ENCODE assay signal across 7 mouse cellular contexts in genomic region chr1:52844782-52845665, GRCm38 (mm10). TPM values are rescaled to one million over a fixed set of nuclear protein-coding genes. Genes with fewer than 3 reads are reported as not detected.
DNase-seq lines count a peak whose midpoint lies in the region; ATAC-seq lines count a peak whose summit lies in the region.

Gene Hibch (plus strand): TSS chr1:52844929.

- peak within 1 kb of the TSS; percentile 89 for H3K4me2 ChIP-seq in intestine, embryonic 16.5 days (ENCODE audit: low read depth, low read length)
- H3K4me2 ChIP-seq in midbrain, embryonic 11.5 days: peak within 1 kb of the TSS; percentile 62

- H3K36me3 ChIP-seq in intestine, embryonic 16.5 days (ENCODE audit: control insufficient read depth, insufficient read depth, low read length): no peaks in the 10 kb centered on the region
- no peaks in the 10 kb centered on the region for H3K36me3 ChIP-seq in midbrain, embryonic 11.5 days (ENCODE audit: control insufficient read depth, insufficient read depth, low read length)

- ATAC-seq in intestine, embryonic 16.5 days: peak; percentile 100
- peak; percentile 100 for ATAC-seq in midbrain, embryonic 11.5 days (ENCODE audit: low FRiP score)

- H3K4me3 ChIP-seq in intestine, embryonic 16.5 days (ENCODE audit: low read length): peak within 1 kb of the TSS; percentile 69
- H3K4me3 ChIP-seq in midbrain, embryonic 11.5 days (ENCODE audit: low read depth, low read length): peak within 1 kb of the TSS; percentile 54

- DNase-seq in adrenal gland, adult 8-10 months: peak; percentile 100
- peak; percentile 98 for DNase-seq in embryo, embryonic 9.5 days (ENCODE audit: extremely low spot score)
- DNase-seq in gastrocnemius, postnatal 4 days (ENCODE audit: low spot score in 2 of 2): peak; percentile 96 to 98
- peak; percentile 95 to 96 for DNase-seq in left cerebral cortex, postnatal 36 days (ENCODE audit: low spot score in 2 of 2)
- DNase-seq in midbrain, embryonic 11.5 days (ENCODE audit: low spot score, missing footprints): peak; percentile 99
- DNase-seq in skeletal muscle tissue, adult 2 months (ENCODE audit: low read depth, low spot score): peak; percentile 97

- H3K9me3 ChIP-seq in intestine, embryonic 16.5 days (ENCODE audit: control insufficient read depth, low read length): no peaks in the 10 kb centered on the region
- H3K9me3 ChIP-seq in midbrain, embryonic 11.5 days (ENCODE audit: control insufficient read depth, low read length): no peaks in the 10 kb centered on the region

- peaks cover 7% of the 10 kb centered on the region; the same call in 1 of the 2 replicates for H3K4me1 ChIP-seq in intestine, embryonic 16.5 days (ENCODE audit: control insufficient read depth, insufficient read depth, low read length)
- no peaks in the 10 kb centered on the region for H3K4me1 ChIP-seq in midbrain, embryonic 11.5 days (ENCODE audit: control insufficient read depth, insufficient read depth, low read length)

- no peaks in the 10 kb centered on the region for H3K27me3 ChIP-seq in intestine, embryonic 16.5 days (replicated peaks; ENCODE audit: control insufficient read depth, insufficient read depth, low read length)
- H3K27me3 ChIP-seq in midbrain, embryonic 11.5 days (ENCODE audit: control insufficient read depth, insufficient read depth, low read length): no peaks in the 10 kb centered on the region

- peak within 1 kb of the TSS; percentile 79 for H3K9ac ChIP-seq in intestine, embryonic 16.5 days (ENCODE audit: low read depth, low read length)
- H3K9ac ChIP-seq in midbrain, embryonic 11.5 days (ENCODE audit: low read length): peak within 1 kb of the TSS; percentile 74

- H3K27ac ChIP-seq in intestine, embryonic 16.5 days (ENCODE audit: low read length): peak within 1 kb of the TSS; percentile 69
- H3K27ac ChIP-seq in midbrain, embryonic 11.5 days (ENCODE audit: low read depth, low read length): no peak within 1 kb of the TSS; the same call in 1 of the 2 replicates

- intact Hi-C loops in left cerebral cortex, postnatal 36 days (cut with DNase I): loop anchor here (5.0 kb wide), 2 partner anchors 48 to 198 kb away; no protein-coding TSS in a partner anchor

- WGBS in intestine, embryonic 16.5 days: 3% methylated on average over 45 of the region's 45 CpGs
- 4% methylated on average over 45 of the region's 45 CpGs for WGBS in midbrain, embryonic 11.5 days

RNA-seq across cellular contexts. Expression of gene Hibch, which starts in this region (rescaled TPM):
- 10 to 100 TPM; 60.7 to 75.4 (median 64.0) TPM for total RNA-seq in adrenal gland, adult 8-10 months (2022)
- total RNA-seq in gastrocnemius, postnatal 4 days (2021): 10 to 100 TPM; 25.1 to 25.3 TPM
- polyA plus RNA-seq in intestine, embryonic 16.5 days (2015; fragmentation: Nextera tagmentation; extraction: Ambion mirVana): 25.5 and 26.3 TPM in 2 replicates
- total RNA-seq in left cerebral cortex, postnatal 36 days (2021): 10 to 100 TPM; 15.3 to 15.7 TPM
- 29.2 and 34.3 TPM in 2 replicates for polyA plus RNA-seq in midbrain, embryonic 11.5 days (2014; fragmentation: Nextera tagmentation; extraction: Ambion mirVana)
